Mouse (Mus musculus) left cerebral cortex, adult 8-10 months (tissue): ENCODE measurements at regions not wholly inside any gene's neighbourhood (a gene's known extent, or its start where the extent isn't known, plus 50 kb on each side); places are given as distances from the start of the nearest gene placed in this dataset.
A peak's percentile ranks its signal among the peaks of the same experiment; 100 is the strongest.
"Not testable (repeated sequence)": the region's sequence is repeated elsewhere in the genome, so short reads cannot be mapped to it uniquely, and the experiment has no call there.

Experiments used
- DNase-seq, 2 experiments: peaks; one replicate each; pipeline ENCODE4 v3.0.0; 2022; ENCODE audit warnings: low spot score in 2 of 2

DNA sequence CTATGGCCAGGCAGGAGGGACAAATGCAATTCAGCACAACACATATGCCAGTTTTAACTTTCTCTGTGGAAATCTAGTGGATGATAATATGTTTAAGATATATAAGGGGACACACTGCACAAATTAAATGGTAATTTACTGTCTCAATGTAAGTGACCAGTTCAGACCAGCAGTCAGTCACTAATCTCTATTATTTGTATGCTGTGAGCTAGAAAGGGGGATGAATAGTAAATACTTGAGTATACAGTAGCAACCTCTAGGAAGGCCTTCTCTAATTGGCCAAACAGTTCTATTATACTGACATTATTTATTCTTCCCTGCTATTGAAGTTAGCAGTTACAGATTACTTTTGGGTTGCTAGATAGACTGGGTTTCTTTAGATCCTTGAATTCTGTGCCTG lies 391.2 kb downstream of the Fign start:
- no peak for DNase-seq

- no peak for DNase-seq
Measured at GRCm38 (mm10) chr2:63706183-63706582, 391.7 kb downstream of the Fign start.

GRCm38 (mm10) chr2:63702333-63703096 lies 395.3 kb downstream of the Fign start:
- peak; percentile 21 to 24 for DNase-seq

GRCm38 (mm10) chr2:63701861-63702260 lies 396.0 kb downstream of the Fign start:
- no peak for DNase-seq

GRCm38 (mm10) chr2:63700255-63700654 lies 397.6 kb downstream of the Fign start:
- no peak for DNase-seq

- DNase-seq, result no peak
Measured at GRCm38 (mm10) chr2:63669700-63670099, 428.1 kb downstream of the Fign start.

DNA sequence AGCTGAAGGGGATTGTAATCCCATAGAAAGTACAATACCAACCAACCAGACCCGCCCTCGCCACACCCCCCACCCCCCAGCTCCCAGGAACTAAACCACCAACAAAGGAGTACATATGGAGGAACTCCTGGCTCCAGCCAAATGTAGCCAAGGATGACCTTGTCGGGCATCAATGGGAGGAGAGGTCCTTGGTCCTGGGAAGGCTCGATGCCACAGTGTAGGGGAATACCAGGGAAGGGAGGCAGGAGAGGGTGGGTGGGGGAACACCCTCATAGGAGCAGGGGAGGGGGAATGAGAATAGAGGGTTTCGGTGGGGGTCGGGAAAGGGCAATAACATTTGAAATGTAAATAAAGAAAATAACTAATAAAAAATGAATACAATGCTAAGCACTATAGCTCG lies 429.1 kb downstream of the Fign start:
- DNase-seq, result no peak

DNA sequence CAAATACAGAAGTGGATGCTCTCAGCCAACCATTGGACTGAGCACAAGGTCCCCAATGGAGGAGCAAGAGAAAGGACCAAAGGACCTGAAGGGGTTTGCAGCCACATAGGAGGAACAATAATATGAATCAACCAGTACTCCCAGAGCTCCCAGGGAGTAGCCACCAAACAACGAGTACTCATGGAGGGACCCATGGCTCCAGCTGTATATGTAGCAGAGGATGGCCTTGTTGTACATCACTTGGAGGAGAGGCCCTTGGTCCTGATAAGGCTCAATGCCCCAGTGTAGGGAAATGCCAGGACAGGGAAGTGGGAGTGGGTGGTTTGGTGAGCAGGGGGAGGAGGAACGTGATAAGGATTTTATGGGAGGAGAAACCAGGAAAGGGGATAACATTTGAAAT lies 437.9 kb downstream of the Fign start:
- DNase-seq, result not testable (repeated sequence)
